ENCODE assay signal across 20 mouse cellular contexts in genomic region chr5:107029801-107030200, GRCm38 (mm10).
DNase-seq lines count a peak whose midpoint lies in the region; ATAC-seq and TF ChIP-seq lines count a peak whose summit lies in the region.
"Had no signal": no experiment of that assay in that cellular context is flagged by ENCODE, and none has a peak within 500 bp of the region (broad histone marks: within the 10 kb centered on the region; RNA-seq: fewer than 3 reads in every experiment).

No protein-coding gene starts in this region.

- no peaks in the 10 kb centered on the region for H3K27me3 ChIP-seq in intestine, embryonic 14.5 days (replicated peaks; ENCODE audit: control insufficient read depth, insufficient read depth, low read length)
- H3K27me3 ChIP-seq in intestine, postnatal 0 days (replicated peaks; ENCODE audit: control insufficient read depth, insufficient read depth, low read length), result no peaks in the 10 kb centered on the region
- H3K27me3 ChIP-seq in stomach, embryonic 14.5 days (ENCODE audit: control insufficient read depth, insufficient read depth, low read length), result no peaks in the 10 kb centered on the region
- no peaks in the 10 kb centered on the region for H3K27me3 ChIP-seq in stomach, postnatal 0 days (ENCODE audit: control insufficient read depth, insufficient read depth, low read length)
- no peaks in the 10 kb centered on the region for H3K27me3 ChIP-seq in limb, embryonic 10.5 days (ENCODE audit: low read depth, poor library complexity, severe bottlenecking)
- no peaks in the 10 kb centered on the region for H3K27me3 ChIP-seq in midbrain, embryonic 13.5 days
- H3K27me3 ChIP-seq: embryonic facial prominence, embryonic 15.5 days; hindbrain, embryonic 13.5 days; lung, embryonic 15.5 days; midbrain, embryonic 12.5 days; neural tube, embryonic 13.5 days had no signal

- H3K36me3 ChIP-seq in intestine, embryonic 14.5 days (ENCODE audit: control insufficient read depth, insufficient read depth, low read length), result no peaks in the 10 kb centered on the region
- H3K36me3 ChIP-seq in intestine, postnatal 0 days (ENCODE audit: control insufficient read depth, insufficient read depth), result no peaks in the 10 kb centered on the region
- H3K36me3 ChIP-seq in stomach, embryonic 14.5 days (ENCODE audit: control insufficient read depth, insufficient read depth, low read length), result no peaks in the 10 kb centered on the region
- H3K36me3 ChIP-seq in stomach, postnatal 0 days (ENCODE audit: control insufficient read depth, insufficient read depth, low read length), result no peaks in the 10 kb centered on the region
- H3K36me3 ChIP-seq in limb, embryonic 10.5 days, result no peaks in the 10 kb centered on the region
- H3K36me3 ChIP-seq in midbrain, embryonic 13.5 days, result no peaks in the 10 kb centered on the region
- H3K36me3 ChIP-seq: embryonic facial prominence, embryonic 15.5 days; G1E; hindbrain, embryonic 13.5 days; lung, embryonic 15.5 days; midbrain, embryonic 12.5 days; neural tube, embryonic 13.5 days had no signal

- H3K9me3 ChIP-seq in intestine, embryonic 14.5 days (ENCODE audit: control insufficient read depth, low read length), result no peaks in the 10 kb centered on the region
- H3K9me3 ChIP-seq in intestine, postnatal 0 days (ENCODE audit: control insufficient read depth), result no peaks in the 10 kb centered on the region
- no peaks in the 10 kb centered on the region for H3K9me3 ChIP-seq in stomach, embryonic 14.5 days (ENCODE audit: control insufficient read depth, low read depth, low read length)
- no peaks in the 10 kb centered on the region for H3K9me3 ChIP-seq in stomach, postnatal 0 days (ENCODE audit: control insufficient read depth, low read length)
- no peaks in the 10 kb centered on the region for H3K9me3 ChIP-seq in limb, embryonic 10.5 days (replicated peaks)
- no peaks in the 10 kb centered on the region for H3K9me3 ChIP-seq in midbrain, embryonic 13.5 days
- H3K9me3 ChIP-seq: embryonic facial prominence, embryonic 15.5 days; G1E; hindbrain, embryonic 13.5 days; lung, embryonic 15.5 days; midbrain, embryonic 12.5 days; neural tube, embryonic 13.5 days had no signal

- no peak for DNase-seq in intestine, embryonic 14.5 days (ENCODE audit: low spot score)
- DNase-seq in stomach, postnatal 0 days (ENCODE audit: low spot score), result no peak
- DNase-seq in limb, embryonic 10.5 days (ENCODE audit: low spot score), result no peak
- no peak for DNase-seq in right cerebral cortex, postnatal 4 days
- DNase-seq: adrenal gland, postnatal 36 days; cerebellum, adult 11-12 months; cerebellum, postnatal 14 days; gastrocnemius, adult 2 months; kidney, adult 11 months; liver; thymus, postnatal 14 days had no signal

- H3K4me1 ChIP-seq in intestine, embryonic 14.5 days (replicated peaks; ENCODE audit: control insufficient read depth, insufficient read depth, low read length), result peaks cover 32% of the 10 kb centered on the region
- H3K4me1 ChIP-seq in intestine, postnatal 0 days (replicated peaks; ENCODE audit: control insufficient read depth, insufficient read depth, low read length), result 0 out of 2 replicates have a peak, but pooled peaks cover 2% of the 10 kb centered on the region
- peaks cover 28% of the 10 kb centered on the region for H3K4me1 ChIP-seq in stomach, embryonic 14.5 days (ENCODE audit: control insufficient read depth, insufficient read depth, low read length)
- H3K4me1 ChIP-seq in stomach, postnatal 0 days (replicated peaks; ENCODE audit: control insufficient read depth, insufficient read depth), result peaks cover 10% of the 10 kb centered on the region
- H3K4me1 ChIP-seq in limb, embryonic 10.5 days, result peaks cover 46% of the 10 kb centered on the region
- H3K4me1 ChIP-seq in midbrain, embryonic 13.5 days (replicated peaks), result no peaks in the 10 kb centered on the region
- H3K4me1 ChIP-seq: hindbrain, embryonic 13.5 days; midbrain, embryonic 12.5 days; neural tube, embryonic 13.5 days had no signal

- no peak overlapping the region for H3K4me2 ChIP-seq in intestine, embryonic 14.5 days (ENCODE audit: low read length)
- H3K4me2 ChIP-seq in intestine, postnatal 0 days (replicated peaks; ENCODE audit: low read depth), result no peak overlapping the region
- H3K4me2 ChIP-seq in stomach, embryonic 14.5 days (replicated peaks; ENCODE audit: low read depth, low read length), result no peak overlapping the region
- H3K4me2 ChIP-seq in stomach, postnatal 0 days (replicated peaks; ENCODE audit: low read depth), result no peak overlapping the region
- H3K4me2 ChIP-seq in midbrain, embryonic 13.5 days (replicated peaks), result no peak overlapping the region
- H3K4me2 ChIP-seq: embryonic facial prominence, embryonic 15.5 days; hindbrain, embryonic 13.5 days; lung, embryonic 15.5 days; midbrain, embryonic 12.5 days; neural tube, embryonic 13.5 days had no signal

- 37% methylated on average over 4 of the region's 4 CpGs for WGBS in intestine, embryonic 14.5 days
- 49% methylated on average over 4 of the region's 4 CpGs for WGBS in intestine, postnatal 0 days
- 47% methylated on average over 4 of the region's 4 CpGs for WGBS in stomach, embryonic 14.5 days
- 46% methylated on average over 4 of the region's 4 CpGs for WGBS in stomach, postnatal 0 days
- WGBS in limb, embryonic 10.5 days, result 71% methylated on average over 4 of the region's 4 CpGs
- WGBS in midbrain, embryonic 13.5 days, result 84% methylated on average over 4 of the region's 4 CpGs

- no peak for TF ChIP-seq CTCF in intestine, postnatal 0 days (IDR thresholded peaks at IDR 0.05; ENCODE audit: low read depth)
- TF ChIP-seq CTCF in stomach, postnatal 0 days (IDR thresholded peaks at IDR 0.05; ENCODE audit: low read depth), result no peak

- no peak for TF ChIP-seq EP300 in stomach, postnatal 0 days (optimal IDR thresholded peaks at IDR 0.05)

- H3K27ac ChIP-seq in intestine, embryonic 14.5 days (ENCODE audit: low read depth), result peak overlapping the region; percentile 54
- H3K27ac ChIP-seq in intestine, postnatal 0 days (ENCODE audit: low read depth, low read length), result no peak overlapping the region
- H3K27ac ChIP-seq in stomach, embryonic 14.5 days (ENCODE audit: low read length), result peak overlapping the region; percentile 55; the same call in 1 of the 2 replicates
- H3K27ac ChIP-seq in stomach, postnatal 0 days (replicated peaks), result no peak overlapping the region; the same call in 1 of the 2 replicates
- H3K27ac ChIP-seq in limb, embryonic 10.5 days, result peak overlapping the region; percentile 57
- no peak overlapping the region for H3K27ac ChIP-seq in midbrain, embryonic 13.5 days
- H3K27ac ChIP-seq: embryonic facial prominence, embryonic 15.5 days; gastrocnemius, adult 2 months; hindbrain, embryonic 13.5 days; midbrain, embryonic 12.5 days; neural tube, embryonic 13.5 days had no signal

- H3K9ac ChIP-seq in intestine, embryonic 14.5 days (ENCODE audit: low read length), result no peak overlapping the region
- no peak overlapping the region for H3K9ac ChIP-seq in intestine, postnatal 0 days (ENCODE audit: low read depth, low read length)
- no peak overlapping the region for H3K9ac ChIP-seq in stomach, embryonic 14.5 days (replicated peaks; ENCODE audit: low read depth, low read length)
- H3K9ac ChIP-seq in stomach, postnatal 0 days (ENCODE audit: low read length), result no peak overlapping the region
- H3K9ac ChIP-seq in midbrain, embryonic 13.5 days (replicated peaks), result no peak overlapping the region
- H3K9ac ChIP-seq: embryonic facial prominence, embryonic 15.5 days; hindbrain, embryonic 13.5 days; lung, embryonic 15.5 days; midbrain, embryonic 12.5 days; neural tube, embryonic 13.5 days had no signal

- no peak overlapping the region for H3K4me3 ChIP-seq in intestine, embryonic 14.5 days (ENCODE audit: low read depth, low read length)
- H3K4me3 ChIP-seq in intestine, postnatal 0 days (ENCODE audit: low read depth, low read length), result no peak overlapping the region
- no peak overlapping the region for H3K4me3 ChIP-seq in stomach, embryonic 14.5 days (ENCODE audit: low read depth, low read length)
- no peak overlapping the region for H3K4me3 ChIP-seq in stomach, postnatal 0 days (ENCODE audit: low read depth, low read length)
- H3K4me3 ChIP-seq in limb, embryonic 10.5 days, result no peak overlapping the region
- no peak overlapping the region for H3K4me3 ChIP-seq in midbrain, embryonic 13.5 days (replicated peaks)
- H3K4me3 ChIP-seq: embryonic facial prominence, embryonic 15.5 days; gastrocnemius, adult 2 months; hindbrain, embryonic 13.5 days; lung, embryonic 15.5 days; midbrain, embryonic 12.5 days; neural tube, embryonic 13.5 days had no signal

- ATAC-seq in intestine, embryonic 14.5 days (replicated peaks; ENCODE audit: low FRiP score, low TSS enrichment, low read depth), result no peak
- no peak for ATAC-seq in intestine, postnatal 0 days
- no peak for ATAC-seq in stomach, embryonic 14.5 days (ENCODE audit: insufficient number of reproducible peaks, insufficient read depth, low FRiP score, low read depth)
- ATAC-seq in stomach, postnatal 0 days (ENCODE audit: low FRiP score, low TSS enrichment), result no peak
- no peak for ATAC-seq in midbrain, embryonic 13.5 days

Comparison
In these comparisons a context has a peak if more than half of its experiments do, and no peak if none do; other contexts are left out.
1. H3K27ac ChIP-seq: peak in intestine, embryonic 14.5 days (single experiment), stomach, embryonic 14.5 days (single experiment) and limb, embryonic 10.5 days (single experiment); none in intestine, postnatal 0 days (single experiment), stomach, postnatal 0 days (single experiment) and midbrain, embryonic 13.5 days (single experiment).